Mouse (Mus musculus) neutrophil, adult 65 days (primary cell): ENCODE measurements around the gene Scgb2b26. TPM values are rescaled to one million over a fixed set of nuclear protein-coding genes. Genes with fewer than 3 reads are reported as not detected.

ENCODE experiments used
- total RNA-seq: library from RNA; stranded (reverse); gene quantifications from 2 replicates; pipeline ENCODE4 v1.2.4, GENCODE M21; 2023

Scgb2b26 gene
- not detected in 2 replicates for total RNA-seq

GRCm38 (mm10) chr7:33944940-33945339 lies at the start of gene Scgb2b26:
Scgb2b26 (minus strand) TSS chr7:33945040.

Other genes starting within 250 kb of the Scgb2b26 start
- not detected in 2 replicates for gene Scgb2b24, start 205.7 kb downstream of the Scgb2b26 start, total RNA-seq
- gene Scgb1b24, start 201.2 kb downstream of the Scgb2b26 start, total RNA-seq: not detected in 2 replicates
- not detected in 2 replicates for gene Scgb2b27, start 68.9 kb upstream of the Scgb2b26 start, total RNA-seq
- not detected in 2 replicates for gene Scgb1b27, start 76.4 kb upstream of the Scgb2b26 start, total RNA-seq
- not detected in 2 replicates for gene Scgb1b30, start 150.4 kb upstream of the Scgb2b26 start, total RNA-seq
- 0.82 TPM in 1 of 2 replicates, not detected in the other for gene Wtip, start 188.2 kb upstream of the Scgb2b26 start, total RNA-seq
- 46.9 and 55.1 TPM in 2 replicates for gene Uba2, start 224.6 kb upstream of the Scgb2b26 start, total RNA-seq